In genomic region chr3:66979491-66979890, GRCm38 (mm10) we compare ENCODE assay signal across 10 mouse cellular contexts. TPM values are rescaled to one million over a fixed set of nuclear protein-coding genes. Genes with fewer than 3 reads are reported as not detected.
DNase-seq lines count a peak whose midpoint lies in the region; ATAC-seq and TF ChIP-seq lines count a peak whose summit lies in the region.
"Had no signal": no experiment of that assay in that cellular context is flagged by ENCODE, and none has a peak within 500 bp of the region (broad histone marks: within the 10 kb centered on the region; RNA-seq: fewer than 3 reads in every experiment).

No protein-coding gene starts in this region.

- H3K4me2 ChIP-seq in forebrain, embryonic 15.5 days (replicated peaks): no peak overlapping the region
- H3K4me2 ChIP-seq in forebrain, postnatal 0 days (ENCODE audit: low read depth): no peak overlapping the region
- H3K4me2 ChIP-seq: liver, embryonic 15.5 days had no signal

- H3K36me3 ChIP-seq in forebrain, embryonic 10.5 days (replicated peaks): no peaks in the 10 kb centered on the region
- H3K36me3 ChIP-seq in forebrain, embryonic 15.5 days: no peaks in the 10 kb centered on the region
- no peaks in the 10 kb centered on the region for H3K36me3 ChIP-seq in forebrain, postnatal 0 days (ENCODE audit: insufficient read depth)
- no peaks in the 10 kb centered on the region for H3K36me3 ChIP-seq in midbrain, embryonic 10.5 days
- H3K36me3 ChIP-seq: liver, embryonic 15.5 days had no signal

- no peak for TF ChIP-seq CTCF in forebrain, postnatal 0 days (IDR thresholded peaks at IDR 0.05; ENCODE audit: low read depth)

- H3K4me1 ChIP-seq in forebrain, embryonic 10.5 days: peaks cover 51% of the 10 kb centered on the region
- H3K4me1 ChIP-seq in forebrain, embryonic 15.5 days: peaks cover 26% of the 10 kb centered on the region
- no peaks in the 10 kb centered on the region for H3K4me1 ChIP-seq in forebrain, postnatal 0 days (ENCODE audit: insufficient read depth)
- H3K4me1 ChIP-seq in midbrain, embryonic 10.5 days: peaks cover 44% of the 10 kb centered on the region

- H3K27me3 ChIP-seq in forebrain, embryonic 10.5 days (ENCODE audit: poor library complexity, severe bottlenecking): peaks cover 100% of the 10 kb centered on the region
- peaks cover 79% of the 10 kb centered on the region for H3K27me3 ChIP-seq in forebrain, embryonic 15.5 days
- peaks cover 87% of the 10 kb centered on the region for H3K27me3 ChIP-seq in forebrain, postnatal 0 days (ENCODE audit: insufficient read depth, low read length)
- H3K27me3 ChIP-seq in midbrain, embryonic 10.5 days (ENCODE audit: low read depth, poor library complexity, severe bottlenecking): peaks cover 100% of the 10 kb centered on the region

- no peaks in the 10 kb centered on the region for H3K9me3 ChIP-seq in forebrain, embryonic 10.5 days
- no peaks in the 10 kb centered on the region for H3K9me3 ChIP-seq in forebrain, embryonic 15.5 days
- H3K9me3 ChIP-seq in forebrain, postnatal 0 days (ENCODE audit: low read length): no peaks in the 10 kb centered on the region
- H3K9me3 ChIP-seq in midbrain, embryonic 10.5 days (replicated peaks): no peaks in the 10 kb centered on the region
- H3K9me3 ChIP-seq: liver, embryonic 15.5 days had no signal

- peak overlapping the region; percentile 43 for H3K4me3 ChIP-seq in forebrain, embryonic 10.5 days
- no peak overlapping the region for H3K4me3 ChIP-seq in forebrain, embryonic 15.5 days
- H3K4me3 ChIP-seq in forebrain, postnatal 0 days (ENCODE audit: low read depth, low read length): no peak overlapping the region
- H3K4me3 ChIP-seq in midbrain, embryonic 10.5 days: peak overlapping the region; percentile 63; the same call in 1 of the 2 replicates
- H3K4me3 ChIP-seq: layer of hippocampus, adult 2 months; liver, embryonic 15.5 days had no signal

- DNase-seq in forebrain, embryonic 10.5 days (ENCODE audit: extremely low spot score, low spot score): no peak
- DNase-seq in B cell, adult 2 months: peak; percentile 27 to 34
- peak; percentile 45 for DNase-seq in forebrain, postnatal 0 days
- peak; percentile 42 for DNase-seq in midbrain, embryonic 10.5 days (ENCODE audit: low spot score)
- DNase-seq in ovary, postnatal 36 days (ENCODE audit: low spot score): no peak
- no peak for DNase-seq in spleen, adult 12 weeks (ENCODE audit: low spot score)
- DNase-seq in lung, postnatal 14 days: no peak

- no peak overlapping the region for H3K9ac ChIP-seq in forebrain, embryonic 15.5 days (replicated peaks)
- no peak overlapping the region for H3K9ac ChIP-seq in forebrain, postnatal 0 days
- H3K9ac ChIP-seq: liver, embryonic 15.5 days had no signal

- WGBS in forebrain, embryonic 10.5 days: 3% methylated on average over 9 of the region's 9 CpGs
- 3% methylated on average over 9 of the region's 9 CpGs for WGBS in forebrain, embryonic 15.5 days
- WGBS in forebrain, postnatal 0 days: 7% methylated on average over 9 of the region's 9 CpGs
- under 1% methylated on average over 9 of the region's 9 CpGs for whole genome bisulfite sequencing in midbrain, embryonic 10.5 days

- H3K27ac ChIP-seq in forebrain, embryonic 10.5 days: no peak overlapping the region
- no peak overlapping the region for H3K27ac ChIP-seq in forebrain, embryonic 15.5 days (replicated peaks)
- no peak overlapping the region for H3K27ac ChIP-seq in forebrain, postnatal 0 days (ENCODE audit: low read depth, low read length)
- no peak overlapping the region for H3K27ac ChIP-seq in midbrain, embryonic 10.5 days (replicated peaks)
- H3K27ac ChIP-seq: layer of hippocampus, adult 2 months; liver, embryonic 15.5 days had no signal

- no peak for ATAC-seq in forebrain, embryonic 15.5 days (replicated peaks)
- ATAC-seq in forebrain, postnatal 0 days: no peak

RNA-seq across cellular contexts. Expression of gene Rsrc1, which starts 1.7 kb away (rescaled TPM):
- polyA plus RNA-seq in forebrain, embryonic 10.5 days (2016; fragmentation: Nextera tagmentation; extraction: Ambion mirVana): 41.3 and 41.6 TPM in 2 replicates
- polyA plus RNA-seq in forebrain, embryonic 15.5 days (2015; fragmentation: Nextera tagmentation; extraction: Ambion mirVana): 27.2 and 27.6 TPM in 2 replicates
- 30.5 and 33.6 TPM in 2 replicates for total RNA-seq in forebrain, postnatal 0 days (2014; rRNA removed)
- 25.9 and 27.6 TPM in 2 replicates for polyA plus RNA-seq in forebrain, postnatal 0 days (2015; fragmentation: Nextera tagmentation; extraction: Ambion mirVana)
- 42.2 and 42.7 TPM in 2 replicates for polyA plus RNA-seq in midbrain, embryonic 10.5 days (2016; fragmentation: Nextera tagmentation; extraction: Ambion mirVana)

RNA-seq across cellular contexts. Expression of gene Shox2, which starts 2.1 kb away (rescaled TPM):
- polyA plus RNA-seq in forebrain, embryonic 10.5 days (2016; fragmentation: Nextera tagmentation; extraction: Ambion mirVana): 3.4 and 6.6 TPM in 2 replicates
- 2.7 and 2.8 TPM in 2 replicates for polyA plus RNA-seq in forebrain, embryonic 15.5 days (2015; fragmentation: Nextera tagmentation; extraction: Ambion mirVana)
- 2.4 and 3.9 TPM in 2 replicates for total RNA-seq in forebrain, postnatal 0 days (2014; rRNA removed)
- 2.7 and 5.4 TPM in 2 replicates for polyA plus RNA-seq in forebrain, postnatal 0 days (2015; fragmentation: Nextera tagmentation; extraction: Ambion mirVana)
- polyA plus RNA-seq in midbrain, embryonic 10.5 days (2016; fragmentation: Nextera tagmentation; extraction: Ambion mirVana): 10.5 and 20.0 TPM in 2 replicates

Comparison
In these comparisons a context has a peak if more than half of its experiments do, and no peak if none do; other contexts are left out.
1. DNase-seq: peak in B cell, adult 2 months (2 of 2), forebrain, postnatal 0 days (single experiment) and midbrain, embryonic 10.5 days (single experiment); none in forebrain, embryonic 10.5 days (single experiment), ovary, postnatal 36 days (single experiment), spleen, adult 12 weeks (single experiment) and lung, postnatal 14 days (single experiment).
2. H3K4me3 ChIP-seq: peak in forebrain, embryonic 10.5 days (single experiment) and midbrain, embryonic 10.5 days (single experiment); none in forebrain, embryonic 15.5 days (single experiment) and forebrain, postnatal 0 days (single experiment).